ENCODE assay signal across 22 mouse cellular contexts in the genomic region with DNA sequence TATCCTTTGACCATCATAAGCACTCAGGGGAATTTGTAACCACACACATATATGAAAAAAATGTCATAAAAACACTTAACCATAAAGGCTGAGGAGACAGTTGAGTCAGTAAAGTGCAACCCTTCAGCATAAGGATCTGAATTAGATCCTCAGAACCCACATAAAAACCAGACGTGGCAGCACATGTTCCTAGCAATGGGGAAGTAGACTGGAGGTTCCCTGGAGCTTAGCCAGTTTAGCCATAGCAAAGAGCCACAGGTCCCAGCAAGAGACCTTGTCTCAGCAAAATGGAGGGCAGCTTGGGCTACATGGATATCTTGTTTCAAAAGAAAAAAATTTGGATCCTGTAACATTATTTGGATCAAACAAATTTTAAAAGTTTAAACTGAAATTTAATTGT. TPM values are rescaled to one million over a fixed set of nuclear protein-coding genes. Genes with fewer than 3 reads are reported as not detected.
DNase-seq lines count a peak whose midpoint lies in the region; ATAC-seq and TF ChIP-seq lines count a peak whose summit lies in the region.
"Had no signal": no experiment of that assay in that cellular context is flagged by ENCODE, and none has a peak within 500 bp of the region (broad histone marks: within the 10 kb centered on the region; RNA-seq: fewer than 3 reads in every experiment).

No protein-coding gene starts in this region.

- no peak for TF ChIP-seq POLR2A in MEL (IDR thresholded peaks at IDR 0.05; ENCODE audit: control insufficient read depth in 1 of 2, insufficient read depth in 1 of 2, low read depth in 1 of 2, low read length in 2 of 2, poor library complexity in 1 of 2)

- H3K27ac ChIP-seq in MEL (ENCODE audit: control insufficient read depth, low read depth, low read length) = no peak overlapping the region
- H3K27ac ChIP-seq: embryonic facial prominence, embryonic 12.5 days; heart, embryonic 10.5 days; hindbrain, embryonic 10.5 days; hindbrain, embryonic 14.5 days had no signal

- peaks cover 0 to 16% of the 10 kb centered on the region in 2 experiments; a peak in 2 of 4 replicates for H3K36me3 ChIP-seq in MEL (ENCODE audit: control insufficient read depth in 1 of 2, insufficient read depth in 2 of 2, low read length in 2 of 2)

- TF ChIP-seq CTCF in MEL (IDR thresholded peaks at IDR 0.05 in 2 of 3, conservative IDR thresholded peaks at IDR 0.05 in 1 of 3; ENCODE audit: control insufficient read depth in 1 of 3, insufficient read depth in 1 of 3, low read depth in 2 of 3, low read length in 3 of 3, poor library complexity in 1 of 3, severe bottlenecking in 1 of 3) = no peak

- DNase-seq in 416B (ENCODE audit: low read depth) (peak; percentile 46), MEL (ENCODE audit: low read depth, low spot score) (peak; percentile 69)
- no peak for DNase-seq in heart, adult 8-10 months (ENCODE audit: low spot score)
- no peak for DNase-seq in frontal cortex, postnatal 14 days (ENCODE audit: low spot score in 2 of 2)
- DNase-seq in spleen, adult 12 weeks (ENCODE audit: low spot score) = no peak
- DNase-seq: adrenal gland, adult 8-10 months; B cell, adult 2 months; cerebellum, adult 2 months; cerebellum, postnatal 14 days; gastrocnemius, postnatal 14 days; heart, postnatal 14 days; kidney, adult 8-10 months had no signal

- H3K4me3 ChIP-seq in MEL (ENCODE audit: control insufficient read depth in 1 of 2, insufficient read depth in 1 of 2, low read depth in 2 of 2, low read length in 2 of 2) = no peak overlapping the region
- H3K4me3 ChIP-seq: embryonic facial prominence, embryonic 12.5 days; heart, embryonic 10.5 days; hindbrain, embryonic 10.5 days had no signal

- no peak for TF ChIP-seq EP300 in MEL (IDR thresholded peaks at IDR 0.05; ENCODE audit: low read depth in 1 of 2, low read length in 2 of 2)

- ATAC-seq in common myeloid progenitor, adult 5-6 weeks (replicated peaks; ENCODE audit: low read depth, poor library complexity, severe bottlenecking) = peak; percentile 84
- peak; percentile 84 for ATAC-seq in megakaryocyte progenitor cell, adult 5-6 weeks (replicated peaks; ENCODE audit: poor library complexity)
- ATAC-seq: CD4-positive, CD25-positive, alpha-beta regulatory T cell, adult 4 months; forebrain, embryonic 16.5 days; intestine, embryonic 16.5 days; Patski had no signal

- no peaks in the 10 kb centered on the region for H3K27me3 ChIP-seq in MEL (ENCODE audit: control insufficient read depth in 1 of 2, insufficient read depth in 2 of 2, low read length in 2 of 2)
- H3K27me3 ChIP-seq: embryonic facial prominence, embryonic 12.5 days; Patski had no signal

- no peaks in the 10 kb centered on the region for H3K9me3 ChIP-seq in MEL (replicated peaks; ENCODE audit: insufficient read depth, low read length)
- H3K9me3 ChIP-seq: heart, embryonic 10.5 days had no signal

- TF ChIP-seq RAD21 in MEL (IDR thresholded peaks at IDR 0.05; ENCODE audit: low read depth, low read length) = no peak

- H3K9ac ChIP-seq in MEL (ENCODE audit: control insufficient read depth, low read depth, low read length, poor library complexity, severe bottlenecking) = peak overlapping the region; percentile 14; the same call in 1 of the 2 replicates
- H3K9ac ChIP-seq: embryonic facial prominence, embryonic 12.5 days; hindbrain, embryonic 14.5 days had no signal

- H3K79me2 ChIP-seq in MEL (ENCODE audit: control insufficient read depth, insufficient read depth, low read length, poor library complexity) = peaks cover 15% of the 10 kb centered on the region

- peaks cover 0 to 9% of the 10 kb centered on the region in 2 experiments; a peak in 3 of 4 replicates for H3K4me1 ChIP-seq in MEL (ENCODE audit: control insufficient read depth in 1 of 2, insufficient read depth in 2 of 2, low read length in 2 of 2)
- H3K4me1 ChIP-seq: embryonic facial prominence, embryonic 12.5 days; heart, embryonic 10.5 days; hindbrain, embryonic 10.5 days had no signal

TF ChIP-seq in MEL, 35 proteins besides CTCF, POLR2A, EP300 and RAD21:
- TF ChIP-seq TAL1 (IDR thresholded peaks at IDR 0.05; ENCODE audit: low read length) (no peak), MAX (IDR thresholded peaks at IDR 0.05; ENCODE audit: low read length) (peak; percentile 53), KAT2A (conservative IDR thresholded peaks at IDR 0.05; ENCODE audit: low read depth, low read length) (no peak), MYC (IDR thresholded peaks at IDR 0.05; ENCODE audit: low read depth, low read length) (peak; percentile 50; the same call in 1 of the 2 replicates), MXI1 (IDR thresholded peaks at IDR 0.05; ENCODE audit: low read depth, low read length) (peak; percentile 64; the same call in 1 of the 2 replicates)

RNA-seq across cellular contexts. Expression of a gene that starts 20.3 kb away (rescaled TPM):
- total RNA-seq in MEL (2012; rRNA removed) = 15.2 and 20.8 TPM in 2 replicates
- polyA plus RNA-seq in MEL (2012; ENCODE audit: insufficient read depth in 1 of 2, insufficient read length in 2 of 2, low read depth in 1 of 2, low replicate concordance in 2 of 2, missing spikeins in 1 of 2) = 10 to 100 TPM in 1 of 2 experiments, not detected in 1; 18.6 TPM
- total RNA-seq in common myeloid progenitor, adult 5-6 weeks (2017) = 143 and 174 TPM in 2 replicates
- 86.9 and 96.9 TPM in 2 replicates for total RNA-seq in megakaryocyte progenitor cell, adult 5-6 weeks (2015)
- 72.9 and 92.5 TPM in 2 replicates for total RNA-seq in megakaryocyte progenitor cell, adult 5-6 weeks (2017)
- 10 to 100 TPM; 43.2 to 48.3 (median 45.9) TPM for total RNA-seq in heart, adult 8-10 months (2022)

Comparison
In these comparisons a context has a peak if more than half of its experiments do, and no peak if none do; other contexts are left out.
1. DNase-seq: peak in 416B (single experiment) and MEL (single experiment); none in heart, adult 8-10 months (single experiment), frontal cortex, postnatal 14 days (0 of 2) and spleen, adult 12 weeks (single experiment).